Mouse (Mus musculus) regulatory T cell (primary cell): ENCODE measurements around the gene Gm3633.

Experiments
- in situ Hi-C: fragments of 300-600 bp; cut with MboI, MseI; formaldehyde crosslinking; loops from one replicate; pipeline ENCODE4 v1.15.1; 2025; ENCODE audit warnings: high pct_unique_total_duplicates

Gene Gm3633

DNA sequence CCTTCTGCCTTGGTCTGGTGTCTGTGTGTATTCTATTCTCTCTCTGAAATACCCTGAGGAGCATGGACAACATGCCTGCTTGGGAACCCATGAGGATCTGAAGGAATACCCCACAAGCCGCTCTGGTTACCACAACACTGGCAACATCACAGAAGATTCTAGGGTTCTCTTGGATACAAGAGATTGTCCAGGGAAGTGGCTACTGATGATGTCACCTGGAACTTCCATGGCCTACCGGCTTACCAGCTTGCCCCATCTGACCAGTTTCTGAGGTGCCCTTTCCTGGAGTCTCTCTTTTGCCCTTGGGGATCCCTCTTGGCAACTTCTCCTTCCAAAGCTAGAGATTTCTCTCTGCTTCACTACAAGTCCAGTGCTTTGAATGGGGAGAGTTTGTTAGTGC, at the start of gene Gm3633:
Gm3633 (minus strand) TSS at position 101 of the 400 bp plus-strand sequence.
- in situ Hi-C loops: loop anchor here (5.0 kb wide), 1 partner anchor 345 kb away; the partner anchor contains the start of gene Gm9611

DNA sequence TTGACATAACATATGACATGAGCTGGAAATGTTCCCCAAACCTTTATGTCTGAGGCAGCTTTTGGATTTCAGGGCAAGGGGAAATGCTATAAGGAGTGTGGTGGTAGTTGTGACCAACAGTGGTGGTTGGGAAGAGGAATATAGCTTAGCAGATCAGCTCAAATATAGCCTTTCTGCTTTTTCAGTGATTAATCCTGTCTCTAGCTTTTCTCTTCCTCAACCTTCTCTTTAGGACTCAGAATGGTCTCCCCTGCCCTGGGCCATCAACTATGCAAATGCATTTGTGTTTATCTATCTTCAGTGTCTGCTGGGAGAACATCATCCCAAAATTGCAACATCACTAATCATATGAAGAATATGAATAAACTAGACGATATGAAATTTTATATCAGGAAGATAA, 13.9 kb upstream of the Gm3633 start, which contains the start of gene Gm10378:
Gm10378 (plus strand) TSS at position 301 of the 400 bp plus-strand sequence.
- in situ Hi-C loops: loop anchor here (5.0 to 25.0 kb wide), 2 partner anchors 658 to 1443 kb away; no protein-coding TSS in a partner anchor

DNA sequence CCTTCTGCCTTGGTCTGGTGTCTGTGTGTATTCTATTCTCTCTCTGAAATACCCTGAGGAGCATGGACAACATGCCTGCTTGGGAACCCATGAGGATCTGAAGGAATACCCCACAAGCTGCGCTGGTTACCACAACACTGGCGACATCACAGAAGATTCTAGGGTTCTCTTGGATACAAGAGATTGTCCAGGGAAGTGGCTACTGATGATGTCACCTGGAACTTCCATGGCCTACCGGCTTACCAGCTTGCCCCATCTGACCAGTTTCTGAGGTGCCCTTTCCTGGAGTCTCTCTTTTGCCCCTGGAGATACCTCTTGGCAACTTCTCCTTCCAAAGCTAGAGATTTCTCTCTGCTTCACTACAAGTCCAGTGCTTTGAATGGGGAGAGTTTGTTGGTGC, 41.9 kb downstream of the Gm3633 start, which contains the start of gene Gm17124:
Gm17124 (minus strand) TSS at position 101 of the 400 bp plus-strand sequence.
- in situ Hi-C loops: loop anchor here (5.0 to 25.0 kb wide), 2 partner anchors 342 to 1088 kb away; partner anchors contain the start of genes Gm7324 and Gm8165
